Mouse (Mus musculus) natural killer cell, adult 2 months (primary cell): ENCODE data around the gene Pkp1.
A peak's percentile ranks its signal among the peaks of the same experiment; 100 is the strongest.

Source experiments
- DNase-seq, 2 experiments: peaks; one replicate each; pipeline ENCODE4 v3.0.0; 2022; ENCODE audit warnings: low spot score in 2 of 2

Pkp1 gene

GRCm38 (mm10) chr1:135857137-135857775, 61.8 kb downstream of the Pkp1 start:
- DNase-seq = no peak

DNA sequence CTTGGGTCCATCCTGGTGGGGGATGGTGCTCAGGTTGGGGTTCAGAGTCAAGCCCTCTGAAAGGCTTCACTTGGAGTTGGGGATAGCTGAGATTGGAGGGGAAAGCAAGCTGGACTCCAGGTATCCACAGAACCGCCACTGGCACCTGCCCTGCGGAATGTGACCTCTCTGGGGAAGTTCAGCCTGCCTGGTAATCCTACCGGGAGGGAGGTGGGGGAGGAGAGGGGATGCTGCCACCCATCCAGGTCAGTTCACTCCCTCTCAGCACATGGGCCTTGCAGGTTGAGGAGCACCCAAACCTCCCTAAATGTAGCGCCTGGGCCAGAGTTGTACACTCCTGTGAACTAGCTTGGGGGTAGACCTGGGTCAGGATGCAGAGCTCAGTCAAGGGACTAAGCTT, 62.9 kb downstream of the Pkp1 start:
- DNase-seq = no peak

GRCm38 (mm10) chr1:135855344-135855687, 63.7 kb downstream of the Pkp1 start:
- DNase-seq = no peak

DNA sequence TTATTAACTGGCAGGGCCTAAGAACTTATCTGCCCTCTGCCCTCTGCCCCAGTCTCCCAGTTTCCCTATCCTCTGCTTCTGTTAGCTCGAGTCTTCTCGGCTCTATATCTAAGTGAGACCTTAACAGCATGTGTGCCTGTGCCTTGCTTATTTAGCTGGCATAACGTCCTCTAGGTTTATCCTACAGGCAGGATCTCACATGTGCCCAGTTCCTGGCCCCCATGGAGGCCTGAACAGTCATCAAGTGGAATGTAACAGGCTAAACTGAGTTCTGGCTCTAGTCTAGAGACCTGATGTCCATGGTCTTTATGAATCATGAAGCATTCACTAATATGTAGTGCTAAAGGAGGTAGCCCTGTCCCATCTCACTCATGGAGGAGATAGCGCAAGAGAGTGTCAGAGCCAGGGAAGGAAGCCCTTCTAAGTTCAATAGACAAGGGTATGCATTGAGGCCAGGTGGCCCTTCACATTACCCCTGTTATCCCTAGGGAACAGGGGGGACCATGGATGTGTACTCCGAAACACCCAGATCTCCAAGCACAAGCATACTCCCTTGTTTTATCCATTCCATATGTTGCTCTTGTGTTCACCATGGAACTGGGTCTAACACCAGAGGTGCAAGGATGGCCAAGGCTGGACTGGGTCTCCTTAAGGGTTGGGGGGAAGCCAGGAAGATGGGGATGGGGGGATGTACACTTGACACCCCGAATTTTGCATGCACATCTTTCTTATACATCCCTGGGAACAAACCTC, 64.2 kb downstream of the Pkp1 start:
- DNase-seq = no peak

- DNase-seq = no peak
Observed at GRCm38 (mm10) chr1:135853200-135853599, 65.8 kb downstream of the Pkp1 start.

- no peak for DNase-seq
Observed at GRCm38 (mm10) chr1:135852044-135852756, 66.8 kb downstream of the Pkp1 start.

DNA sequence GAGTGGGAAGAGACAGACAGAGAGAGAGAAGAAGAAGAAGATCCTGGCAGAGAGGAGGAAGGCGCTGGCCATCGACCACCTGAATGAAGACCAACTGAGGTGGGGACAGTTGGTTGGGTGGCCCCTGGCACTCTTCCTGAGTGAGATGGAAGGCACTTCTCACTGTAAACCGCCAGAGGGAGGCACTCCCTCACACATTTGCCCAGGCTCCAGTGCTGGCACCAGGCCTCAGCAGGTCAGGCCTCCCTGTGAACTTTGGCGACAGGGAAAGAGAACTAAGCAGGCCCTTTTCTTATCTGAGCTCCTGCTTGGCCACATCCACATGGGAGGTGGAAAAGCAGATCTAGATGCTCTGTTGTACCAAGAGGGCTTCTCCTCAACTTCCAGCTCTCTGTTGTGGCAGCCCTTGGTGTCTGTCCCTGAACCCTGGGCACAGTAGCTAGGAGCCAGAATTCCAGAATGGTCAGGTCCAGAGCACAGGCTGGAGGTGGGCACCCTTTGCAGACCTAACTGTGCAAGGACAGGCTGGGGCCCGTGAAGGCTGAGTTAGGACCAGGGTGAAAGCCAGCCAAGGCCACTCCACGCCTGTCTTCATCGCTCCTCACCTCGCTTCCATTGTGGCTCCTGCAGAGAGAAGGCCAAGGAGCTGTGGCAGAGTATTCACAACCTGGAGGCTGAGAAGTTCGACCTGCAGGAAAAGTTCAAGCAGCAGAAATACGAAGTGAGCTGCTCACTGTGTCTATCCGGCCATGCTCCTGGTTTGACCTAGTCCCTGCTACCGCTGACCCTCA, 68.1 kb downstream of the Pkp1 start:
- DNase-seq = no peak

GRCm38 (mm10) chr1:135847611-135848351, 71.2 kb downstream of the Pkp1 start:
- no peak for DNase-seq

- DNase-seq = peak; percentile 18 to 25
Observed at GRCm38 (mm10) chr1:135847139-135847562, 71.9 kb downstream of the Pkp1 start.

- DNase-seq = no peak
Observed at GRCm38 (mm10) chr1:135846632-135847031, 72.4 kb downstream of the Pkp1 start.

GRCm38 (mm10) chr1:135844481-135844880, 74.5 kb downstream of the Pkp1 start:
- no peak for DNase-seq

DNA sequence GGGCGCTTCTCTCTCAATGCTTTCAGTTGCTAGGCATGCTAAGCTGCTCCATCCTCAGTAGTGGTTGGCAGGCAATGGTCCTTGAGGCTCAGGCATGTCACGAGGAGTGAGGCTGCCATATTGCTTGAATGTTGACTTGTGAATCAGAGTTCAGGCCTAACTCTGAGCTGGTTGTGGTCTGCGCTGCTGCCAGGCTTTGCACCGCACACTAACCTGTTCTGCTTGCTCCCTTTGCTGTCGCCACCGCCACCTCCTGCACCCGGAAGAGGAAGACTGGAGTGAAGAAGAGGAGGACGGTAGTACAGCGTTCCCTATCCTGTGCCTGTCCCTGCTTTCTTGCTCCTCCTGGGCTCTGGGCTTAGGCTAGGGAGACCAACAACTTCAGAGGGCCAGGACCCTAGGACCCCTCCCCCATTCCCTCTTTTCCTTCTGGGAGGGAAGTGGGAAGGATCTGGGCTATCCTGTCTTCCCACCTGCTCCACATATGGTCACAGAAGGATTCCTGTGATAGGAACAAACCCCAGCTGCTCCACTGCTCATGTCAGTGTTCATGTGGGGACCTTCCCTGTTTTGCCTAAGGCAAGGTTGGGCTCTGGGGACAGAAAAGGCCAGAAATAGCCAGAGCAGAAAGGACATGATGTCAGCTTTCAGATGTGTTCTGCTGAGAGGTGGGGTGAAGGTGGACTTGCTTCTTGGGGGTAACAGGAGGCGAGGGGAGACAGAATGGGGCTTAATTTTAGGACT, 75.3 kb downstream of the Pkp1 start:
- no peak for DNase-seq

GRCm38 (mm10) chr1:135840675-135841395, 78.2 kb downstream of the Pkp1 start:
- DNase-seq = no peak

DNA sequence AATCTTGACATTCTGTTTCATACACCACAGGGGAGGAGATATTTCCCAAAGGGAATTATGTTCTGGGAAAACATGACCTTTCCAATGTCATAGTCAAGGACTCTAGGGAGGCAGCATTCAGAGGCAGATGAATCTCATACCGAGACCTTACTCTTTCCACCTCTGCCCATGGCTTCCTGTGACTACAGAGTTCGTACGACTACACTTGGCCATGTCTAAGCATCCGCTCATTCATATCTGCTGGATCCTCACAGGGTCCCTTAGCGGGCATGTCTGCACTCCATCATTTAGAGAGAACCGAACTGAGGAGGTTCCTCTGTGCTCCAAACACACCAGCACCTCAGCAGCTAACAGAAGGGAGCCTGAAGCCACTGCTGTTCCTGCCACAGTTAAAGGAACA, 79.9 kb downstream of the Pkp1 start:
- DNase-seq = no peak

DNA sequence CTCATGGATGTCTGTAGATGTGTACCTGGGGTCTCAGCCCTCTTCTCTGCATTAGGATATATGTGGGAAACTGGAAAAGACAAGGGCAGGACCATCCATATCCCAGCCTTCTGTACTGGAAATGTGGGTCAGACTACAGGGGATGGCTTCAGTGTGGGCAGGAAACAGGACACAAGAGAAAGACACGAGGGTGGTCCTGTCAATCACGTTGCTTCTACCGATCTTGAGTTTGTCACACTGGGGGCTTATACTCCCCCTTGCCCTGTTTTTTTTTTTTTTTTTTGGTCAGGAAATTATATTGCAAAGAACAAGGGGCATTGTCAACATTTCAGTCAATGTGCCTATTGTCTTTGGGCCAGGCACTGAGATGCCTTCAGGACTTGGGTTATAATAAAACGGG, 80.4 kb downstream of the Pkp1 start:
- no peak for DNase-seq

DNA sequence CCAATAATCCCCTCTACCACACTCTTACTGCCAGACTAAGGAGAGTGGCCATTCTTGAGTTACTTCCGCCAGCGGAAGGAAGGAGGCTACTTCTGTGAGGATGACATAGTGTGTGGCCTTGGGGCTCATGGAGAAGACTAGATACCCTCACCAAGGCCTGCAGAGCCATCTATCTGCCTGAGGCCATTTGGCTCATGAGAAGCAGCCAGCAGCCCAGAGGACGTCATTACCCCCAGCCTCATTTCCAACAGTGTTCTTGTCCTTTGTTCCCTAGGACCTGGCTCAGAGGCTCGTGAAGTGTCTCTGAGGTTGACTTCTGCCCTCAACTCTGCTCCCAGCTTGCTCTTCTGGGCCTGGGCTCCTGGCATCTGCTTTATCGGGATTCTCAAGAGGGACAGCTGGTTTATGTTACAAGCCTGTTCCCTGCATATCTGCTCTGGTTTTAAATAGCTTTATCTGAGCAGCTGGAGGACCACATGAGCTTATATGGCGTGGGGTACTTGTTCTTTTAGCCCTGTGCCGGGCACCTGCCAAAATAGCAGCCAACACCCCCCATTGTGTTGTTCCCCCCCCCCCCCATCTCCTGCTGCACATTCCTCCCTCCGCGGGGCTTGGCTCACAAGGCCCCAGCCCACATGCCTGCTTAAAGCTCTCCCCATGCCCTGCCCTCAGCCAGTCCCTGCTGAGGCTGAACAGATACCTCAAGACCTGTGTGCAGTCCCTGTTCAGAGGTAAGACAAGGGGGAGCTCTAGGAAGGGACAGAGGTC, 83.1 kb downstream of the Pkp1 start, which contains the start of gene Tnnt2:
TSS of gene Tnnt2 (plus strand) at position 639 of the 768 bp plus-strand sequence.
- no peak for DNase-seq

DNA sequence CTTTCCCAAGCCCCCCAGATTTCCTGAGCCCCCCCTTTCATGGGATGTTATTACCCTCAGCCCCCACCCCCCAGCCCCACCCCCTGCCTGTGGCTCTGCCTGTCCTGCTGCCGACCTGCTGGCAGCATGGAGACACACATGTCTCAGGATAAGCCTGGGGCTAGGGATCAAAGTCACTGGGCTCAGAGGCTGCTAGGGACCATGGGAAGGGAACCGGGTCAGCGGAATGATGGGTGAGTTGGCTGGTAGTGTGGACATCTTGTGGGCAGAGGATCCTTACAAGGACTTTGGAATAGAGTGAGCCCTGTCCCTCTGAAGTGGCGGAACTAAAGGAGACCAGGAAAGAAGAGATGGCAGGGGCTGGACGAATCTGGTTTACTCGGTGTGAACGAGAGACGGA, 84.0 kb downstream of the Pkp1 start:
- no peak for DNase-seq

- no peak for DNase-seq
Observed at GRCm38 (mm10) chr1:135834206-135834859, 84.7 kb downstream of the Pkp1 start.

DNA sequence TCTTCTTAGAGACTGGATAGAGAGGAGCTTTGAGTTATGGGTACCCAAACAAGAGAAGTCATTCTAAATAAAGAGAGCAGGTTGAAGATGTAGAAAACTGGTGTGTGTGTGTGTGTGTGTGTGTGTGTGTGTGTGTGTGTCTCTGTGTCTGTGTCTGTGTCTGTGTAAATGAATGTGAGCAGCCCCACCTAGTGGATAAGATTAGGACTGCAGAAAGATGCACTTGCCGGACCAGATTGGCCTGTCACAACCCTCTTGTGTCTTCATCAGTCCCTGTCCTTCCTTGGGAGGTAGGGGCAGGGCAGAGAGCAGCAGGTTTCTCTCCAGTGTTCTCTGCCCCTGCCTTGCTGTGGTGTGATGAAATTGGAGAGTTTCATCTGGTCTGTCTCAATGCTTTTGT, 90.1 kb downstream of the Pkp1 start:
- peak; percentile 27 to 35 for DNase-seq
